Mouse (Mus musculus): ENCODE measurements around the gene Ddr1. TPM values are rescaled to one million over a fixed set of nuclear protein-coding genes. Genes with fewer than 3 reads are reported as not detected.

Ddr1 gene
- polyA plus RNA-seq, 1 experiment from 2014 or later: 87.2 TPM

- no peak overlapping the region for H3K4me2 ChIP-seq (ENCODE audit: low read length)
- peaks cover 24% of the 10 kb centered on the region for H3K4me1 ChIP-seq (ENCODE audit: control insufficient read depth, insufficient read depth, low read length)
- H3K36me3 ChIP-seq (ENCODE audit: control insufficient read depth, insufficient read depth, low read length): peaks cover 48% of the 10 kb centered on the region
- no peak overlapping the region for H3K27ac ChIP-seq (replicated peaks; ENCODE audit: low read depth, low read length)
- DNase-seq: no peak
- no peaks in the 10 kb centered on the region for H3K9me3 ChIP-seq (ENCODE audit: control insufficient read depth, low read length)
- WGBS: 90% methylated on average over 5 of the region's 5 CpGs
- no peak overlapping the region for H3K4me3 ChIP-seq (replicated peaks; ENCODE audit: low read depth, low read length)
- no peaks in the 10 kb centered on the region for H3K27me3 ChIP-seq (ENCODE audit: control insufficient read depth, insufficient read depth, low read length)
- ATAC-seq (ENCODE audit: low FRiP score, low TSS enrichment): no peak
- no peak overlapping the region for H3K9ac ChIP-seq (replicated peaks; ENCODE audit: low read length)
Measured at GRCm38 (mm10) chr17:35693906-35694305, 10.5 kb downstream of the Ddr1 start.

- 82% methylated on average over 4 of the region's 4 CpGs for WGBS
- Histone ChIP-seq H3K27me3 (ENCODE audit: control insufficient read depth, insufficient read depth, low read length) (no peaks in the 10 kb centered on the region), H3K27ac (replicated peaks; ENCODE audit: low read depth, low read length) (no peak overlapping the region), H3K36me3 (ENCODE audit: control insufficient read depth, insufficient read depth, low read length) (peaks cover 64% of the 10 kb centered on the region), H3K9me3 (ENCODE audit: control insufficient read depth, low read length) (no peaks in the 10 kb centered on the region), H3K4me3 (replicated peaks; ENCODE audit: low read depth, low read length) (no peak overlapping the region), H3K9ac (replicated peaks; ENCODE audit: low read length) (no peak overlapping the region), H3K4me2 (ENCODE audit: low read length) (no peak overlapping the region), H3K4me1 (ENCODE audit: control insufficient read depth, insufficient read depth, low read length) (peaks cover 9% of the 10 kb centered on the region)
- ATAC-seq (ENCODE audit: low FRiP score, low TSS enrichment) (no peak), DNase-seq (no peak)
Measured at GRCm38 (mm10) chr17:35692368-35692767, 12.1 kb downstream of the Ddr1 start.

GRCm38 (mm10) chr17:35691811-35692210 lies 12.6 kb downstream of the Ddr1 start:
- Histone ChIP-seq H3K4me3 (replicated peaks; ENCODE audit: low read depth, low read length) (no peak overlapping the region), H3K27me3 (ENCODE audit: control insufficient read depth, insufficient read depth, low read length) (no peaks in the 10 kb centered on the region), H3K4me2 (ENCODE audit: low read length) (no peak overlapping the region), H3K9ac (replicated peaks; ENCODE audit: low read length) (no peak overlapping the region), H3K9me3 (ENCODE audit: control insufficient read depth, low read length) (no peaks in the 10 kb centered on the region), H3K4me1 (ENCODE audit: control insufficient read depth, insufficient read depth, low read length) (peaks cover 4% of the 10 kb centered on the region), H3K27ac (replicated peaks; ENCODE audit: low read depth, low read length) (no peak overlapping the region), H3K36me3 (ENCODE audit: control insufficient read depth, insufficient read depth, low read length) (peaks cover 69% of the 10 kb centered on the region)
- ATAC-seq (ENCODE audit: low FRiP score, low TSS enrichment) (no peak), DNase-seq (no peak)
- 85% methylated on average over 4 of the region's 4 CpGs for WGBS

GRCm38 (mm10) chr17:35689936-35690645 lies 14.3 kb downstream of the Ddr1 start:
- H3K4me2 ChIP-seq (ENCODE audit: low read length): no peak overlapping the region
- H3K9me3 ChIP-seq (ENCODE audit: control insufficient read depth, low read length): no peaks in the 10 kb centered on the region
- H3K4me3 ChIP-seq (replicated peaks; ENCODE audit: low read depth, low read length): no peak overlapping the region
- no peak for ATAC-seq (ENCODE audit: low FRiP score, low TSS enrichment)
- DNase-seq: no peak
- no peak overlapping the region for H3K27ac ChIP-seq (replicated peaks; ENCODE audit: low read depth, low read length)
- peaks cover 10% of the 10 kb centered on the region for H3K4me1 ChIP-seq (ENCODE audit: control insufficient read depth, insufficient read depth, low read length)
- WGBS: 95% methylated on average over 18 of the region's 18 CpGs
- H3K27me3 ChIP-seq (ENCODE audit: control insufficient read depth, insufficient read depth, low read length): no peaks in the 10 kb centered on the region
- H3K9ac ChIP-seq (replicated peaks; ENCODE audit: low read length): no peak overlapping the region
- H3K36me3 ChIP-seq (ENCODE audit: control insufficient read depth, insufficient read depth, low read length): peaks cover 86% of the 10 kb centered on the region

- no peak overlapping the region for H3K4me3 ChIP-seq (replicated peaks; ENCODE audit: low read depth, low read length)
Measured at GRCm38 (mm10) chr17:35688347-35689175, 15.9 kb downstream of the Ddr1 start.

GRCm38 (mm10) chr17:35685061-35685460 lies 19.4 kb downstream of the Ddr1 start:
- H3K9ac ChIP-seq (replicated peaks; ENCODE audit: low read length): peak overlapping the region; percentile 9; the same call in 1 of the 2 replicates
- DNase-seq: peak; percentile 66
- 34% methylated on average over 9 of the region's 9 CpGs for whole genome bisulfite sequencing

More at GRCm38 (mm10) chr17:35688347-35689175, 15.9 kb downstream of the Ddr1 start:
- Histone ChIP-seq H3K9me3 (ENCODE audit: control insufficient read depth, low read length) (no peaks in the 10 kb centered on the region), H3K27me3 (ENCODE audit: control insufficient read depth, insufficient read depth, low read length) (no peaks in the 10 kb centered on the region), H3K9ac (replicated peaks; ENCODE audit: low read length) (no peak overlapping the region), H3K36me3 (ENCODE audit: control insufficient read depth, insufficient read depth, low read length) (peaks cover 99% of the 10 kb centered on the region), H3K27ac (replicated peaks; ENCODE audit: low read depth, low read length) (no peak overlapping the region), H3K4me2 (ENCODE audit: low read length) (no peak overlapping the region), H3K4me1 (ENCODE audit: control insufficient read depth, insufficient read depth, low read length) (peaks cover 13% of the 10 kb centered on the region)
- ATAC-seq (ENCODE audit: low FRiP score, low TSS enrichment) (no peak), DNase-seq (no peak)
- WGBS: 93% methylated on average over 25 of the region's 25 CpGs

GRCm38 (mm10) chr17:35681986-35682385 lies 22.4 kb downstream of the Ddr1 start:
- 89% methylated on average over 13 of the region's 13 CpGs for WGBS
- peaks cover 72% of the 10 kb centered on the region for H3K36me3 ChIP-seq (ENCODE audit: control insufficient read depth, insufficient read depth, low read length)

More at GRCm38 (mm10) chr17:35685061-35685460, 19.4 kb downstream of the Ddr1 start:
- no peaks in the 10 kb centered on the region for H3K9me3 ChIP-seq (ENCODE audit: control insufficient read depth, low read length)
- H3K4me1 ChIP-seq (ENCODE audit: control insufficient read depth, insufficient read depth, low read length): peaks cover 13% of the 10 kb centered on the region
- H3K36me3 ChIP-seq (ENCODE audit: control insufficient read depth, insufficient read depth, low read length): peaks cover 99% of the 10 kb centered on the region
- no peak overlapping the region for H3K4me3 ChIP-seq (replicated peaks; ENCODE audit: low read depth, low read length)
- H3K4me2 ChIP-seq (ENCODE audit: low read length): no peak overlapping the region; the same call in 1 of the 2 replicates
- ATAC-seq (ENCODE audit: low FRiP score, low TSS enrichment): no peak
- no peaks in the 10 kb centered on the region for H3K27me3 ChIP-seq (ENCODE audit: control insufficient read depth, insufficient read depth, low read length)
- H3K27ac ChIP-seq (replicated peaks; ENCODE audit: low read depth, low read length): peak overlapping the region; percentile 70

GRCm38 (mm10) chr17:35680591-35680990 lies 23.8 kb downstream of the Ddr1 start:
- Histone ChIP-seq H3K4me2 (ENCODE audit: low read length) (no peak overlapping the region), H3K27me3 (ENCODE audit: control insufficient read depth, insufficient read depth, low read length) (no peaks in the 10 kb centered on the region), H3K9me3 (ENCODE audit: control insufficient read depth, low read length) (no peaks in the 10 kb centered on the region), H3K9ac (replicated peaks; ENCODE audit: low read length) (no peak overlapping the region; the same call in 1 of the 2 replicates), H3K27ac (replicated peaks; ENCODE audit: low read depth, low read length) (no peak overlapping the region), H3K36me3 (ENCODE audit: control insufficient read depth, insufficient read depth, low read length) (peaks cover 58% of the 10 kb centered on the region), H3K4me3 (replicated peaks; ENCODE audit: low read depth, low read length) (no peak overlapping the region), H3K4me1 (ENCODE audit: control insufficient read depth, insufficient read depth, low read length) (peaks cover 8% of the 10 kb centered on the region; the same call in 1 of the 2 replicates)
- DNase-seq: no peak
- ATAC-seq (ENCODE audit: low FRiP score, low TSS enrichment): no peak
- 39% methylated on average over 6 of the region's 6 CpGs for WGBS

More at GRCm38 (mm10) chr17:35681986-35682385, 22.4 kb downstream of the Ddr1 start:
- H3K9me3 ChIP-seq (ENCODE audit: control insufficient read depth, low read length): no peaks in the 10 kb centered on the region
- ATAC-seq (ENCODE audit: low FRiP score, low TSS enrichment) (no peak), DNase-seq (no peak)
- H3K27ac ChIP-seq (replicated peaks; ENCODE audit: low read depth, low read length): no peak overlapping the region
- H3K4me1 ChIP-seq (ENCODE audit: control insufficient read depth, insufficient read depth, low read length): peaks cover 13% of the 10 kb centered on the region
- H3K9ac ChIP-seq (replicated peaks; ENCODE audit: low read length): no peak overlapping the region
- no peak overlapping the region for H3K4me2 ChIP-seq (ENCODE audit: low read length)
- no peaks in the 10 kb centered on the region for H3K27me3 ChIP-seq (ENCODE audit: control insufficient read depth, insufficient read depth, low read length)
- H3K4me3 ChIP-seq (replicated peaks; ENCODE audit: low read depth, low read length): no peak overlapping the region

Data from midbrain, embryonic 14.5 days (tissue).